Mouse (Mus musculus): Measurements from ENCODE around the gene Dctn1. TPM values are rescaled to one million over a fixed set of nuclear protein-coding genes. Genes with fewer than 3 reads are reported as not detected.

The Dctn1 gene
- polyA plus RNA-seq, 1 experiment from 2014 or later = 47.1 TPM

- H3K4me3 ChIP-seq (ENCODE audit: low read depth, low read length) = peak overlapping the region; percentile 59
- 5% methylated on average over 36 of the region's 37 CpGs for WGBS
- H3K9ac ChIP-seq (ENCODE audit: low read depth, low read length) = peak overlapping the region; percentile 79
- H3K36me3 ChIP-seq (ENCODE audit: control insufficient read depth, insufficient read depth) = no peaks in the 10 kb centered on the region
- peaks cover 15% of the 10 kb centered on the region for H3K4me1 ChIP-seq (replicated peaks; ENCODE audit: control insufficient read depth, insufficient read depth, low read length)
- ATAC-seq = no peak
- peak overlapping the region; percentile 87 for H3K4me2 ChIP-seq (replicated peaks; ENCODE audit: low read depth)
- no peaks in the 10 kb centered on the region for H3K9me3 ChIP-seq (ENCODE audit: control insufficient read depth)
- TF ChIP-seq CTCF (IDR thresholded peaks at IDR 0.05; ENCODE audit: low read depth) = no peak
- no peaks in the 10 kb centered on the region for H3K27me3 ChIP-seq (replicated peaks; ENCODE audit: control insufficient read depth, insufficient read depth, low read length)
- peak overlapping the region; percentile 95 for H3K27ac ChIP-seq (ENCODE audit: low read depth, low read length)
These were observed 30.1 kb upstream of the Dctn1 start for GRCm38 (mm10) chr6:83135571-83136161.

- Histone ChIP-seq H3K36me3 (ENCODE audit: control insufficient read depth, insufficient read depth) (no peaks in the 10 kb centered on the region), H3K4me1 (replicated peaks; ENCODE audit: control insufficient read depth, insufficient read depth, low read length) (peaks cover 11% of the 10 kb centered on the region), H3K27ac (ENCODE audit: low read depth, low read length) (peak overlapping the region; percentile 95), H3K27me3 (replicated peaks; ENCODE audit: control insufficient read depth, insufficient read depth, low read length) (no peaks in the 10 kb centered on the region), H3K4me2 (replicated peaks; ENCODE audit: low read depth) (peak overlapping the region; percentile 87), H3K4me3 (ENCODE audit: low read depth, low read length) (peak overlapping the region; percentile 59), H3K9me3 (ENCODE audit: control insufficient read depth) (no peaks in the 10 kb centered on the region), H3K9ac (ENCODE audit: low read depth, low read length) (peak overlapping the region; percentile 79)
- ATAC-seq = no peak
- WGBS = 25% methylated on average over 5 of the region's 5 CpGs
- no peak for TF ChIP-seq CTCF (IDR thresholded peaks at IDR 0.05; ENCODE audit: low read depth)
These were observed 29.3 kb upstream of the Dctn1 start for GRCm38 (mm10) chr6:83136291-83136880.

GRCm38 (mm10) chr6:83136881-83137575 is 28.7 kb upstream of the Dctn1 start:
- Histone ChIP-seq H3K27me3 (replicated peaks; ENCODE audit: control insufficient read depth, insufficient read depth, low read length) (no peaks in the 10 kb centered on the region), H3K36me3 (ENCODE audit: control insufficient read depth, insufficient read depth) (no peaks in the 10 kb centered on the region), H3K9me3 (ENCODE audit: control insufficient read depth) (no peaks in the 10 kb centered on the region), H3K9ac (ENCODE audit: low read depth, low read length) (peak overlapping the region; percentile 79), H3K4me3 (ENCODE audit: low read depth, low read length) (peak overlapping the region; percentile 59), H3K27ac (ENCODE audit: low read depth, low read length) (peak overlapping the region; percentile 95), H3K4me2 (replicated peaks; ENCODE audit: low read depth) (peak overlapping the region; percentile 87), H3K4me1 (replicated peaks; ENCODE audit: control insufficient read depth, insufficient read depth, low read length) (peaks cover 10% of the 10 kb centered on the region)
- TF ChIP-seq CTCF (IDR thresholded peaks at IDR 0.05; ENCODE audit: low read depth) = no peak
- peak; percentile 58 for ATAC-seq
- 2% methylated on average over 26 of the region's 26 CpGs for WGBS

- 0% methylated on average over 12 of the region's 12 CpGs for WGBS
- Histone ChIP-seq H3K27me3 (replicated peaks; ENCODE audit: control insufficient read depth, insufficient read depth, low read length) (no peaks in the 10 kb centered on the region), H3K4me3 (ENCODE audit: low read depth, low read length) (peak overlapping the region; percentile 59), H3K36me3 (ENCODE audit: control insufficient read depth, insufficient read depth) (no peaks in the 10 kb centered on the region), H3K9ac (ENCODE audit: low read depth, low read length) (peak overlapping the region; percentile 79), H3K4me2 (replicated peaks; ENCODE audit: low read depth) (peak overlapping the region; percentile 87), H3K27ac (ENCODE audit: low read depth, low read length) (peak overlapping the region; percentile 95), H3K9me3 (ENCODE audit: control insufficient read depth) (no peaks in the 10 kb centered on the region), H3K4me1 (replicated peaks; ENCODE audit: control insufficient read depth, insufficient read depth, low read length) (peaks cover 14% of the 10 kb centered on the region)
- ATAC-seq = peak; percentile 51
- peak; percentile 15; the same call in 1 of the 2 replicates for TF ChIP-seq CTCF (IDR thresholded peaks at IDR 0.05; ENCODE audit: low read depth)
These were observed 28.2 kb upstream of the Dctn1 start for GRCm38 (mm10) chr6:83137576-83137950.

- Histone ChIP-seq H3K4me2 (replicated peaks; ENCODE audit: low read depth) (peak overlapping the region; percentile 87), H3K4me1 (replicated peaks; ENCODE audit: control insufficient read depth, insufficient read depth, low read length) (peaks cover 14% of the 10 kb centered on the region), H3K36me3 (ENCODE audit: control insufficient read depth, insufficient read depth) (no peaks in the 10 kb centered on the region), H3K9me3 (ENCODE audit: control insufficient read depth) (no peaks in the 10 kb centered on the region), H3K27me3 (replicated peaks; ENCODE audit: control insufficient read depth, insufficient read depth, low read length) (no peaks in the 10 kb centered on the region), H3K4me3 (ENCODE audit: low read depth, low read length) (peak overlapping the region; percentile 59), H3K27ac (ENCODE audit: low read depth, low read length) (peak overlapping the region; percentile 95), H3K9ac (ENCODE audit: low read depth, low read length) (peak overlapping the region; percentile 79; the same call in 1 of the 2 replicates)
- no peak for ATAC-seq
- 6% methylated on average over 11 of the region's 11 CpGs for WGBS
- peak; percentile 42 for TF ChIP-seq CTCF (IDR thresholded peaks at IDR 0.05; ENCODE audit: low read depth)
These were observed 27.7 kb upstream of the Dctn1 start for GRCm38 (mm10) chr6:83138056-83138455.

GRCm38 (mm10) chr6:83140044-83140443 is 25.7 kb upstream of the Dctn1 start:
- H3K9me3 ChIP-seq (ENCODE audit: control insufficient read depth) = no peaks in the 10 kb centered on the region
- H3K36me3 ChIP-seq (ENCODE audit: control insufficient read depth, insufficient read depth) = no peaks in the 10 kb centered on the region
- no peak overlapping the region for H3K4me3 ChIP-seq (ENCODE audit: low read depth, low read length)
- no peak overlapping the region for H3K27ac ChIP-seq (ENCODE audit: low read depth, low read length)
- ATAC-seq = no peak
- 89% methylated on average over 8 of the region's 8 CpGs for WGBS
- peaks cover 10% of the 10 kb centered on the region for H3K4me1 ChIP-seq (replicated peaks; ENCODE audit: control insufficient read depth, insufficient read depth, low read length)
- no peak overlapping the region for H3K9ac ChIP-seq (ENCODE audit: low read depth, low read length)
- H3K4me2 ChIP-seq (replicated peaks; ENCODE audit: low read depth) = no peak overlapping the region
- no peak for TF ChIP-seq CTCF (IDR thresholded peaks at IDR 0.05; ENCODE audit: low read depth)
- no peaks in the 10 kb centered on the region for H3K27me3 ChIP-seq (replicated peaks; ENCODE audit: control insufficient read depth, insufficient read depth, low read length)

Measured in intestine, postnatal 0 days (tissue).